Mouse (Mus musculus) midbrain, embryonic 12.5 days (tissue): ENCODE measurements around the gene Adamts20. TPM values are rescaled to one million over a fixed set of nuclear protein-coding genes. Genes with fewer than 3 reads are reported as not detected.

ENCODE experiments used
- ATAC-seq: fragments of 200-750 bp; cut with Nextera tagmentation; 2 replicates; pipeline ENCODE4 v1.8.0; 2017; ENCODE audit warnings: low read depth, moderate TSS enrichment, moderate library complexity; ENCODE audit not compliant: low FRiP score
- H3K27ac ChIP-seq: fragments of 300-500 bp; sonication (generic); replicated peaks from 2 replicates; pipeline ENCODE4 v1.5.1; 2016; ENCODE audit warnings: mild to moderate bottlenecking
- H3K27me3 ChIP-seq: fragments of 300-500 bp; sonication (generic); 2 replicates; pipeline ENCODE4 v1.6.1; 2016; ENCODE audit warnings: mild to moderate bottlenecking
- H3K36me3 ChIP-seq: fragments of 300-500 bp; sonication (generic); 2 replicates; pipeline ENCODE4 v1.6.1; 2016
- H3K4me1 ChIP-seq: fragments of 300-500 bp; sonication (generic); 2 replicates; pipeline ENCODE4 v1.6.1; 2016
- H3K4me2 ChIP-seq: fragments of 300-500 bp; sonication (generic); replicated peaks from 2 replicates; pipeline ENCODE4 v1.6.1; 2016; ENCODE audit warnings: mild to moderate bottlenecking, moderate library complexity
- H3K4me3 ChIP-seq: fragments of 300-500 bp; sonication (generic); 2 replicates; pipeline ENCODE4 v1.5.1; 2016; ENCODE audit warnings: mild to moderate bottlenecking
- H3K9ac ChIP-seq: fragments of 300-500 bp; sonication (generic); replicated peaks from 2 replicates; pipeline ENCODE4 v1.6.1; 2016; ENCODE audit warnings: mild to moderate bottlenecking, moderate library complexity
- H3K9me3 ChIP-seq: fragments of 300-500 bp; sonication (generic); 2 replicates; pipeline ENCODE4 v1.6.1; 2016; ENCODE audit warnings: mild to moderate bottlenecking
- WGBS: fragments of 180-500 bp; shearing (Covaris S2); methylation state at CpG from one replicate; pipeline ENCODE4 v1.1.7; 2016; 5-methylcytosine and 5-hydroxymethylcytosine counted together
- polyA plus RNA-seq: library from polyadenylated mRNA; unstranded; fragments of >200 nt; fragmentation: Nextera tagmentation; extraction: Ambion mirVana; gene quantifications from 2 replicates; pipeline ENCODE4 v1.2.1, GENCODE M21; 2016

The Adamts20 gene
- polyA plus RNA-seq, 1 experiment from 2014 or later, result 2.9 TPM

DNA sequence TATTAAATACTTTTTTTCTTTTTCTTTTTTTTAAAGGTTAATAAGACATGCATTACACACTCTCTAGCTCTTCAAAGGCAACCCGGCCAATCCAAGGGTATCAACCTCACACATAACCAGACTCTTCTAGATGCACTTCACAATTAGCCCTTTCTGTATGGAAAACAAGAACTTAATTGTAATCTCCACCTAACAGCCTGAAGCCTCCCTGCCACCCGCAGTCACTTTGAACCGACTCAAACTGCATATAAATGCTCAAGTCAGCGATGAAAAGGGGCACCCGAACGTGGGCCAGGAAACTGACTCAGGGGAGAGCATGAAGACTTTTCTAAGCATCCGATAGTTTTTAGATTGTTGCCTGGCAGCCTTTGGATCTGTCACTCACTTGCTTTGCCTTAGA lies 12.1 kb upstream of the Adamts20 start:
- Histone ChIP-seq H3K4me2 (no peak overlapping the region), H3K9ac (no peak overlapping the region), H3K9me3 (no peaks in the 10 kb centered on the region), H3K27me3 (no peaks in the 10 kb centered on the region), H3K27ac (no peak overlapping the region), H3K4me3 (no peak overlapping the region), H3K36me3 (no peaks in the 10 kb centered on the region), H3K4me1 (peaks cover 29% of the 10 kb centered on the region)
- no peak; the same call in 1 of the 2 replicates for ATAC-seq
- WGBS, result 23% methylated on average over 7 of the region's 7 CpGs

DNA sequence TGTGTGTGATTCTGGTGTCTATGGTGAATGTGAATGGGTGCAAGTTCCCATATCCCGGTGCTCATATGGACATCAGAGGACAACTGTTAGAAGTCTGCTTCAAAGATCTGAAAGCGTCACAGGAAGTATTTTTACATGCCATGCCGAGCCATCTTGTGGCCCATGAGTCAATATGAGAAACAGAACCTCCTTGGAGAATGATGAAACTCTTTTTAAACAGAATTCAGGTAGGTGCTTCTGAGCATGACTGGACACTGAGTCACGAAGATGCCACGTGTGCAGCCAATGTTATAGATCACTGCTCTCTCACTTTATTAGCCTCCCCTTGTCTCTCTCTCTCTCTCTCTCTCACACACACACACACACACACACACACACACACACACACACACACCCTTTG lies 10.8 kb upstream of the Adamts20 start:
- Histone ChIP-seq H3K36me3 (no peaks in the 10 kb centered on the region), H3K27ac (no peak overlapping the region), H3K9ac (no peak overlapping the region), H3K4me3 (no peak overlapping the region), H3K4me2 (no peak overlapping the region), H3K4me1 (peaks cover 29% of the 10 kb centered on the region), H3K9me3 (no peaks in the 10 kb centered on the region), H3K27me3 (no peaks in the 10 kb centered on the region)
- whole genome bisulfite sequencing, result 91% methylated on average over 5 of the region's 5 CpGs
- no peak for ATAC-seq

DNA sequence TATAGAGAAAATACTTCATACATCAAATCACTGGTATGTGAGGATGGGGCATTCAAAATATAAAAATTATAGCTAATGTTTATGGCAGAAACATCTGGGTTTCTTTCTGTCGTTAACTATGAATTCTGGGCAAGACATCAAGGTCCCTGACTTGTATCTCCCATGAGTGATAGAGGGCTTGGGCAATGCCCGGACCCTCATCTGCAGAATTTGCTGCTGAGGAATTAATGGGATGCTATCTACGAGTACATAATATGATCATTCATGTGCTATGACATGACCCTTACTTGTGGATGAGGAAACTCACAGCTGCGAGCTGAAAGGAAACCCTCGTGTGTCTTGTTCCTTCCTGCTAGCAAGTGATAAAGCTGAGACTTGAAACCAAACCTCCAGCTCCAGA lies 5.1 kb upstream of the Adamts20 start:
- ATAC-seq, result no peak
- no peak overlapping the region for H3K9ac ChIP-seq
- no peaks in the 10 kb centered on the region for H3K27me3 ChIP-seq
- no peaks in the 10 kb centered on the region for H3K36me3 ChIP-seq
- 86% methylated on average over 5 of the region's 5 CpGs for WGBS
- no peak overlapping the region for H3K27ac ChIP-seq
- H3K4me1 ChIP-seq, result no peaks in the 10 kb centered on the region
- no peak overlapping the region for H3K4me3 ChIP-seq
- no peaks in the 10 kb centered on the region for H3K9me3 ChIP-seq
- H3K4me2 ChIP-seq, result no peak overlapping the region

DNA sequence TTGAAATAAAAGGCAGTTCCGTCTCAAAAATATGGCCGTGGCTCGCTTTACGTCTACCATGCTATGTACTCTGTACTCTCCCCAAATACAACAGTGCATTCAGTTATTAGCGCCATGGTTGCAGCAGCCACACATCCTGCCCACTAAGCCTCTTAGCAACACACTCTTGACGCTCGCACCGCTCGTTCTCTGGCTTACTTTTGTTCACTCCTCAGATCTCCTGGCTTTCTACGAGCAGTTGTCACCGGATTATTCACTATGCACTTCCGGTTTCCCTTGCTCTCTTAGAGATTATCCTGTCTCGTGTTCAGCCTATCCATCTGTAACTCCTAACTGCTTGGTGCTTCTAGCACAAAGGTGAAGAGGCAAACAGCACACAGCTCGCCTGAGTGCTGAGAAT lies 337 bp downstream of the Adamts20 start:
- Histone ChIP-seq H3K9ac (no peak overlapping the region), H3K4me1 (peaks cover 2% of the 10 kb centered on the region; the same call in 1 of the 2 replicates), H3K27ac (no peak overlapping the region), H3K27me3 (0 out of 2 replicates have a peak, but pooled peaks cover 4% of the 10 kb centered on the region), H3K4me2 (peak overlapping the region; percentile 8; the same call in 1 of the 2 replicates), H3K36me3 (no peaks in the 10 kb centered on the region), H3K4me3 (no peak overlapping the region), H3K9me3 (no peaks in the 10 kb centered on the region)
- WGBS, result 41% methylated on average over 14 of the region's 14 CpGs
- ATAC-seq, result no peak

DNA sequence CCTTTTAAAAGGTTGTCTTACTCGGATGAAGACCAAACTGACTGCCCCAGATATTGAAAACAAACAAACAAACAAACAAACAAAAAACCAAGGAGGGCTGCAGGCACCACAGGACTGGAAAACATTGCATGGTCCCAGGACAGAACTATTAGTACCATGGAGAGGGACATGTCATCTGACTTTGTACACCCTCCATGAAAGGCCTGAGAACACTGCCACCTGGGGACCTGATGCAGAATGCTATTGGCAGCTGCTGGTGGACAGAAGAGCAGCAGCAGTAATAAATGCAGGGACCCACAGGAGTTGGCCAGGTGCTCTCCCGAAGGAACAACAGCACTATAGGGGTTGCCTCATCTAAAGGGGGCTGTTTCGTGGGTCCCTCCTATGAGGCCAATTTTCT lies 2.0 kb downstream of the Adamts20 start:
- Histone ChIP-seq H3K4me2 (no peak overlapping the region), H3K27me3 (0 out of 2 replicates have a peak, but pooled peaks cover 4% of the 10 kb centered on the region), H3K4me1 (peaks cover 2% of the 10 kb centered on the region; the same call in 1 of the 2 replicates), H3K36me3 (no peaks in the 10 kb centered on the region), H3K9me3 (no peaks in the 10 kb centered on the region), H3K27ac (no peak overlapping the region), H3K4me3 (no peak overlapping the region), H3K9ac (no peak overlapping the region)
- no peak for ATAC-seq
- WGBS, result 67% methylated on average over 3 of the region's 3 CpGs

DNA sequence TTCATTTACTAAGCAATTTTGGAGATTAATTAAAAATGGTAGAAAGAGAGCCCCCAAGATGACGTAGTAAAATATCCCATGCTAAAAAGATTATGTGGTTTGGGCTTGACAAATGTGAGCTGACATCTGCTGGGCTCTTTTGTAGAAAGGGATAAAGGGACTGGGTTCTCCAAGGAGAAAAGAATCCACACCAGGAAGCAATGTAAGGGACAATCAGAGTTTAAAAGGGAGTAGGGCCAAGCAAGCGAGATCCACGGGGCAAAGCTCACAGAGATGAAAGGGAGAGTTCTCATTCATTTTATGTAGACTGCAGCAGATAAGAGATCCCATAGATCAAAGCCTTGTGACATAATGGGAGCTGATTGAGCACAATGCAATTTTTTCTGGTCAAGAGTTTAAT lies 3.0 kb downstream of the Adamts20 start:
- peaks cover 2% of the 10 kb centered on the region; the same call in 1 of the 2 replicates for H3K4me1 ChIP-seq
- no peak overlapping the region for H3K4me3 ChIP-seq
- no peak overlapping the region for H3K4me2 ChIP-seq
- no peaks in the 10 kb centered on the region for H3K36me3 ChIP-seq
- H3K27me3 ChIP-seq, result 0 out of 2 replicates have a peak, but pooled peaks cover 4% of the 10 kb centered on the region
- no peak overlapping the region for H3K9ac ChIP-seq
- ATAC-seq, result peak; percentile 68
- no peaks in the 10 kb centered on the region for H3K9me3 ChIP-seq
- 3% methylated on average over 3 of the region's 3 CpGs for WGBS
- H3K27ac ChIP-seq, result no peak overlapping the region

DNA sequence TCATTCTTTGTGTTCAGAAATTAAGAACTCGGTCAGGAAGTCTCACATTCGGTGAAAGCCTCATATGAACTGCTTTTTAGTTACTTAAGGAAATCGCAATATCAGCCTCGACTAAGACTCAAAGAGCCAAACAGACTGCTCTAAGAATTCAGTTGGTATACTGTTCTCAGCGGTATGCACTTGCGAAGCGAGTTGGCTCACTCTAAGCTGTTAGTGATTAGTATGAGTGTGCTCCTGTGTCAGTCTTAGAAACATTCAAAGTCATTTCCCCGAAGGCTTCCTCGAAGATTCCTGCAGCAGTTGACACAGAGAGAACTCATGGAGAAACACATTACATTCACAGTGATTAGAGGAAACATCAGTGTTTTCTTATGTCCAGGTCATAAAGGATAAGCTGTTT lies 4.1 kb downstream of the Adamts20 start:
- Histone ChIP-seq H3K36me3 (no peaks in the 10 kb centered on the region), H3K9me3 (no peaks in the 10 kb centered on the region), H3K4me1 (peaks cover 2% of the 10 kb centered on the region; the same call in 1 of the 2 replicates), H3K27me3 (0 out of 2 replicates have a peak, but pooled peaks cover 4% of the 10 kb centered on the region), H3K4me2 (peak overlapping the region; percentile 33), H3K9ac (no peak overlapping the region), H3K27ac (0 out of 2 replicates have a peak overlapping the region, but pooled peaks have one; percentile 42), H3K4me3 (no peak overlapping the region)
- 29% methylated on average over 9 of the region's 9 CpGs for WGBS
- ATAC-seq, result no peak

DNA sequence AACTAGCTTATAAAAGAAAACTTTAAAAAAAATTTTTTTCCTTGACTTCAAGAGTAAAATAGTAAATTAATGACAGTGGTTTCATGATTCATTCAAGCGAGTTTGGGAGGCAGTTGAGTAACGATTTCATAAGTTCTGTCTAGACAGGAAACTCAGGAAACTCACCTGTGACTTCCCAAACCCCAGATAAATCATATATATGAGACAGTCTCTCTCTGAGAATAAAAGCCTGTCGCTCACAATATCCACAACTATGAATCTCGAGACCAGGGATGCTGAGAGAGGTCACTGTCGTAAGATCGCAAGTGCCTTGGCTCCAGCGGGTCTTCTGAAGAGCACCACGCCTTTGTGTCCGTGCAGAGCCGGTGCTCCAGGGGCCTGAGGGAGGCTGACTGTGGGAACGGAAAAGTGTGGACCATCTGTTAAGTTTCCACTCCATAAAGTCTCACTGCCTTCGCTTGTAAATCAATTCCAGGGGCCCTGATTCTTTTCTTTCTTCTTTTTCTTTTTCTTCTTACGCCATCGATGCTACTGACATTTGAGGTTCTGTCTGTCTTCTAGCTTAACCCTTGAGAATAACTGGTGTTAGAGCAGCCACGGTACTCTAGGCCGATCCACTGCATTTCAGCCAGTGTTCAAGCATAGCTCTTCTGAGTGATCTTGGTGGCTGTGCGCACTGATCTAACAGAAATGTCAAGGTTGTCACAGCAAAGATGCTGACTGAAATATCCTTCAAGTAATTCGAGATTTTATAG lies 7.4 kb downstream of the Adamts20 start:
- H3K4me3 ChIP-seq, result no peak overlapping the region
- ATAC-seq, result no peak
- no peaks in the 10 kb centered on the region for H3K27me3 ChIP-seq
- H3K36me3 ChIP-seq, result no peaks in the 10 kb centered on the region
- WGBS, result 83% methylated on average over 18 of the region's 18 CpGs
- H3K9me3 ChIP-seq, result no peaks in the 10 kb centered on the region
- H3K4me1 ChIP-seq, result peaks cover 2% of the 10 kb centered on the region; the same call in 1 of the 2 replicates
- H3K4me2 ChIP-seq, result no peak overlapping the region
- H3K9ac ChIP-seq, result no peak overlapping the region
- H3K27ac ChIP-seq, result no peak overlapping the region

DNA sequence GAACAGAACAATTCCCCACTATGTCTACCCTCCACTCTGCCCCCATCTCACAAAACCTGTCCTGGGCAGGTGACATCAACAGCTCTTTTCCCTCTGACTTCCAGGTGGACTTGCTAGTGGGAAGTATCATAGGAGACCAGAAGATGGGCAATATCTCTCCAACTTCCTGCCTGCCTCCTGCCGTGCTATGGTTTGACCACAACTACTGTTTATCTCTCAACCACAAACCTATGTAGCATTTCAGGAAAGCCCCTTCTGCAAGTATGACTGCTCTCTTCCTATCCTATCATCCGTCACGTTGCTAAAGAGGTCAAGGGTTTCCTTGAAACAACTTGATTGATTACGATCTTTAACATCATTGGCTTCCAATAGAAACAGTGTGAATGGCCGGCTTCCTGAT lies 12.4 kb downstream of the Adamts20 start:
- H3K4me3 ChIP-seq, result no peak overlapping the region
- no peak overlapping the region for H3K27ac ChIP-seq
- no peak overlapping the region for H3K9ac ChIP-seq
- WGBS, result 95% methylated on average over 5 of the region's 5 CpGs
- no peak overlapping the region for H3K4me2 ChIP-seq
- no peaks in the 10 kb centered on the region for H3K4me1 ChIP-seq
- no peaks in the 10 kb centered on the region for H3K27me3 ChIP-seq
- H3K9me3 ChIP-seq, result no peaks in the 10 kb centered on the region
- ATAC-seq, result no peak
- H3K36me3 ChIP-seq, result no peaks in the 10 kb centered on the region

DNA sequence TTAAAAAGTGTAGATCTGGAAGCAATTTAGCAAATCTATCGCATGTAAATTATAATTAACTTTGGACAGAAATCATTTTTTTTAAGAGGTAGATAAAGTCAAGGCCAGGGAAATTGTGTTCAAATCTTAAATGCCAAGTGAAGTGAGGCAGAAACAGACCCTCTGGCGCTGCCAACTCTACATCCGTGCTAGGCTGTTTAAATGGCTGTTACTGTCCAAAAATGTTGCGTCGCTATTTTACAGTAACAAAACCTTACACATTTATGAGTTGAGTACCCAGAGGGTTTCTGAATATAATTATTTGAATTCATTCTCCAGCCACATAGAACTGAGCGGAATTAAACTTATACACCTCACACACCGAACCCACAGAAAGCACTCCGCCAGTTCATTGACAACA lies 13.6 kb downstream of the Adamts20 start:
- Histone ChIP-seq H3K4me2 (no peak overlapping the region), H3K4me3 (no peak overlapping the region), H3K27me3 (no peaks in the 10 kb centered on the region), H3K9ac (no peak overlapping the region), H3K27ac (no peak overlapping the region), H3K4me1 (no peaks in the 10 kb centered on the region), H3K9me3 (no peaks in the 10 kb centered on the region), H3K36me3 (no peaks in the 10 kb centered on the region)
- no peak for ATAC-seq
- 95% methylated on average over 8 of the region's 8 CpGs for WGBS

DNA sequence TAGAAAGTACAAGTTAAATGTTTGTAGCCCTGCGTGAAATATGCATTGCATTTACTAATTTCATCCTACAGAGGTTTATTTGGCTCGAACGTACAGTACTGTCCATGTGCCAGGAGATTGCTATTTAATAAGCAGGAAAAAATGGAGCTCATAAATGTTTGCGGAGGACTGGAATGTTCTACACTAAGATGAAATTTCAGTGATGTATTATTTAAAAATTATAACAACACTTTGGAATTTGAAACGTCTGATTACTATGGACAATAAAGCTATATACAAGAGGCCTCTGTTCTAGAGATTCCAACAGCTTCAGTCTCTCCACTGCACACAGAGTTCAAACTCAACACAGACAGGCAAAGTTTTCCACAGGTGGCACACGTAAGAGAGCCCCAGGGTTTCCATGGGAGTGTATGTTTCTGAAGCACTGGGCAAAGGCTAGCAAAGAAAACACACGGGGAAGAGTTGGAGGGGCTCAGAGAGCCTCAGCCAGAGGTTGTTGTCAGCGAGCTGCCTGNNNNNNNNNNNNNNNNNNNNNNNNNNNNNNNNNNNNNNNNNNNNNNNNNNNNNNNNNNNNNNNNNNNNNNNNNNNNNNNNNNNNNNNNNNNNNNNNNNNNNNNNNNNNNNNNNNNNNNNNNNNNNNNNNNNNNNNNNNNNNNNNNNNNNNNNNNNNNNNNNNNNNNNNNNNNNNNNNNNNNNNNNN lies 20.6 kb downstream of the Adamts20 start:
- no peak for ATAC-seq
- Histone ChIP-seq H3K9ac (no peak overlapping the region), H3K27ac (0 out of 2 replicates have a peak overlapping the region, but pooled peaks have one; percentile 15), H3K4me3 (no peak overlapping the region), H3K9me3 (0 out of 2 replicates have a peak, but pooled peaks cover 3% of the 10 kb centered on the region), H3K4me2 (no peak overlapping the region), H3K27me3 (no peaks in the 10 kb centered on the region), H3K36me3 (no peaks in the 10 kb centered on the region), H3K4me1 (peaks cover 21% of the 10 kb centered on the region)
- 70% methylated on average over 8 of the region's 8 CpGs for WGBS

DNA sequence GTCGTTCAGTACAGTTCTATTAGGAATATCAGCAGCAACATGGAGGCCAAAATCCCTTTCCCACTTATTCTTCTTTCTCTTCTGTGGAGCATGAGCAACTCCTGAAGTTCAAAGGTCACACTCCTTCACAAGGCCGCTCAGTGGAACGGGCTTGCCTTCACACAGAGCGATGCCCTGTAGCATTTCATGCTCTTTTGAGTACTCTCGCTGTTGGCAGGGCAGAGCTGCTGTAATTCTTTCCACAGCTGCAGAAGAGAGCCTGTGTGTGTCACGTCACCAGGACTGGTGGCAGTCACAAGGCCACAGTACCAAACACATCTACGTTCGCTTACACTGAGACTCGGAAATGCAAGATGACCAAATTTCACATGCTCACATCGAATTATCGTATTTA lies 21.2 kb downstream of the Adamts20 start:
- H3K36me3 ChIP-seq, result no peaks in the 10 kb centered on the region
- no peak for ATAC-seq
- H3K4me1 ChIP-seq, result peaks cover 21% of the 10 kb centered on the region
- H3K9ac ChIP-seq, result no peak overlapping the region
- H3K27ac ChIP-seq, result no peak overlapping the region
- H3K27me3 ChIP-seq, result no peaks in the 10 kb centered on the region
- no peak overlapping the region for H3K4me2 ChIP-seq
- WGBS, result 71% methylated on average over 11 of the region's 11 CpGs
- 0 out of 2 replicates have a peak, but pooled peaks cover 3% of the 10 kb centered on the region for H3K9me3 ChIP-seq
- no peak overlapping the region for H3K4me3 ChIP-seq
